Mouse (Mus musculus): ENCODE results near the gene Acox3. TPM values are rescaled to one million over a fixed set of nuclear protein-coding genes. Genes with fewer than 3 reads are reported as not detected.

Gene Acox3
- polyA plus RNA-seq, 1 experiment, result 30.5 TPM

DNA sequence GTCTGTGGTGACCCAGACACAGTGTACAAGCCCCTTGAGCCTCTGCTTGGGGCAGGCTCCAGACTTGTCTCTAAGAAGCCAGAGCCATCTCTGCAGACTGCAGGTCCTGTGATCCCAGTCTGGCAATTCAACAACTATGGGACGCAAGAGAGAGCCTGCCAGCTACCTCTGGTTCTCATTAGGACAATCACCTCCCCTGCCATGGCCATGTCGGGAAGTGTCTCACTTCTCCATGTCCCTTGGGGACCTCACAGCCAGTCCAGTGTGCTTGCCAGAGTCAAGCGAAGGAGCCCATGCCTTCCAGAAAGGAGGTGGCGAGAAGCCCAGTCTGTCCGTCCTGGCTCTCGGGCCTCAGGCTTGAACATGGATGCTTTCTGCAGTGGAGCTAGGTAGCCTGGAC, 50.0 kb downstream of the Acox3 start:
- TF ChIP-seq POLR2A (IDR thresholded peaks at IDR 0.05; ENCODE audit: extremely low read depth, insufficient read depth, low read length) (no peak), CTCF (IDR thresholded peaks at IDR 0.05; ENCODE audit: extremely low read depth, insufficient read depth, low read length) (no peak)
- no peak overlapping the region for H3K27ac ChIP-seq (ENCODE audit: insufficient read depth, low read length)
- no peaks in the 10 kb centered on the region for H3K4me1 ChIP-seq (ENCODE audit: control insufficient read depth, insufficient read depth, low read length)
- no peak overlapping the region for H3K4me3 ChIP-seq (ENCODE audit: insufficient read depth, low read length)

DNA sequence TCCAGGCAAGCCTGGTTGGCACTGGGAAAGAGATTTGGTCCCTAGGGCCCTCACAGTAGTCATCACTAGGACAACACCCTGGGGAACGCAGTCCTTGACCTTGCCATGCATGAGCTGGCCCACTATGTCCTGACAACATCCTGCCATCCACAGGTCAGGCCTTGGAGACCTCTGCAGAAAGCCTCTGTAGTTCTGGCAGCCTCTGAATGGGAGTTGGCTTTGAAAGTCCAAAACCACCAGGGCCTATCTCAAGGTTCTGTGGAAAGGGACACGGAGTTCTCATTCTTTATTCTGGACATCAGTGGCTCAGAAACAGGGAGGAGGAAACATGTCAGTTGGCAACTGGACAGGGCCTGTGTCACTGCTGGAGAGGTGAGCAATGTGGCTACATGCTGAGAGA, 53.2 kb downstream of the Acox3 start:
- Histone ChIP-seq H3K4me3 (ENCODE audit: insufficient read depth, low read length) (no peak overlapping the region), H3K27ac (ENCODE audit: insufficient read depth, low read length) (no peak overlapping the region), H3K4me1 (ENCODE audit: control insufficient read depth, insufficient read depth, low read length) (no peaks in the 10 kb centered on the region)
- TF ChIP-seq POLR2A (IDR thresholded peaks at IDR 0.05; ENCODE audit: extremely low read depth, insufficient read depth, low read length), result no peak
- TF ChIP-seq CTCF (IDR thresholded peaks at IDR 0.05; ENCODE audit: extremely low read depth, insufficient read depth, low read length), result no peak

DNA sequence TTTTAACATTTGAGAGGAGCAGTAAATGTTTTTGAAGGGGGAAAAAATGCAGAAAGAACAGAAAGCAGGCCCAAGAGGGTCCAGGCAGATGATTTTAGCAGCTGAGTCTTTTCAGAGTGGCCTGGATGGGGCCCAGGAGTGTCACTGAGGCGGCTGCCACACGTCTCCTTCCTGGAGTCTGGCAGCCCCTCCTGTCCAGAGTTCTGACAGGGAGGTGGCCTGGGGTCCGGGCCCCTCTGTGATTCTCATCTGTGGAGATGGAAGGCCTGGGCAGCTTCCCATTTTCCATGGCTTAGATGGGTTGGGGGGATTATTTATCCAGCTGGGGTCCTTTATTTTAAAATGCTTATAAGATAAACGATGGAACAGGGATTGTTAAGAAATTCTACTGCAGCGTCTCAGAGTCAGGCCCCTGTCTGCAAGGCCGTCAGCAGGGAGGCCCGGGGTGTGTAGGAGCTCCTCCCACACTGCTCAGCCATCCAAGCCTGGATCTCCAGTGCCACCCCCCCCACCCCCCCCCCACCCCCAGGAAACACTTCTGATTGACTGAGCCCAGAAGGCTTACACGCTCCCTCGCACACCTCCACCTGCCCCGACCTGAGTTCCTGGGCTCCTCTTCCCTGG, 59.2 kb downstream of the Acox3 start:
- H3K4me3 ChIP-seq (ENCODE audit: insufficient read depth, low read length), result no peak overlapping the region
- H3K27ac ChIP-seq (ENCODE audit: insufficient read depth, low read length), result no peak overlapping the region
- no peak for TF ChIP-seq CTCF (IDR thresholded peaks at IDR 0.05; ENCODE audit: extremely low read depth, insufficient read depth, low read length)
- no peak for TF ChIP-seq POLR2A (IDR thresholded peaks at IDR 0.05; ENCODE audit: extremely low read depth, insufficient read depth, low read length)
- H3K4me1 ChIP-seq (ENCODE audit: control insufficient read depth, insufficient read depth, low read length), result no peaks in the 10 kb centered on the region

DNA sequence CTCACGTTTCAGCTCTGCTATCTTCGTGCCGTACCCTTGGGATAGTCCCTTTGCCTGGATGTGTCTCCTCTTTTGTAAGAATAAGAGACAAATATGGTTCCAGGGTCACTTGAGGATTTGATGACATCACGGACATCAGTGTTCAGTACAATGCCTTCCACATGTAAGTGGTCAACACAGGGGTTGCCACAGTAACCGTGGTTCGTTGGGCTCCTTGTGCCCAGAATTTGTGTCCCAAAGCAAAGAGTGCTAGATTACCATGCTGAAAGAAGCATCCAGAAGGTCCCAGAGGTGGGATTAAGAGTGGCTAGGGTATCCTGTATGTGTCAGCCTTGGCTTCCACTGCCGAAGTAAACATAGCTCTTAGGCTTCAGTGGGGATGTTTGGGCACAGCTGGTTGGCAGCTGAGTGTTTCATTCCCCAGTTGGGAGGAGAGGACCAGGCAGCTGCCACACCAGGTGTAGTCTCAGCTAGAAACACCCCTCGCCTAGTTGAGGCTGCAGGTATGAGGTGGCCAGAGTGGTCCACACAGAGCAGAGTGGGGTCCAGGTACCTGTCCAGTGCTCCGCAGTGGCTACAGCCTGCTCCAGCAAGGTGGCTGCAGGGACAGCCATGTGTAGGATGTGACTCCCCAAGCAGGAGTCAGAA, 60.7 kb downstream of the Acox3 start:
- Histone ChIP-seq H3K27ac (ENCODE audit: insufficient read depth, low read length) (no peak overlapping the region), H3K4me3 (ENCODE audit: insufficient read depth, low read length) (no peak overlapping the region), H3K4me1 (ENCODE audit: control insufficient read depth, insufficient read depth, low read length) (no peaks in the 10 kb centered on the region)
- TF ChIP-seq CTCF (IDR thresholded peaks at IDR 0.05; ENCODE audit: extremely low read depth, insufficient read depth, low read length) (no peak), POLR2A (IDR thresholded peaks at IDR 0.05; ENCODE audit: extremely low read depth, insufficient read depth, low read length) (no peak)

DNA sequence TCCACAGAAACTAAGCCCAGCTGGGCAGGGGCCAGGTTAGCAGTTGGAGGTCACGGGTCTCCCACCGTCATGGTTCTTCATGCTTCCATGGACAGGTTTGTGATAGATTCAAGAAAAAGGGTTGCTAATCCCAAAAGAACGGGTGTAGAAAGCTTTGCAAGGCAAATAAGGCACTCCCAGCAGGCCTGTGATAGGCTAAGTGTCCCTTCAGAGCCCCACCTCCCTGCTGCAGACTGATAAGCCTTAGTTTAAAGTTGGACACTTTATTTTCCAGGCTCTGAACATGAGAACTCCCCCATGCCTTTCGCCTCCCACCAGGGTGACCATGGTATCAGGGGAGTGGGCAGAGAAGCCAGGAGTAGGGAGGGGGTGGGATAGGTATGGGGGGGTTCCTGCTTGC, 61.2 kb downstream of the Acox3 start:
- Histone ChIP-seq H3K4me3 (ENCODE audit: insufficient read depth, low read length) (no peak overlapping the region), H3K4me1 (ENCODE audit: control insufficient read depth, insufficient read depth, low read length) (no peaks in the 10 kb centered on the region), H3K27ac (ENCODE audit: insufficient read depth, low read length) (no peak overlapping the region)
- TF ChIP-seq CTCF (IDR thresholded peaks at IDR 0.05; ENCODE audit: extremely low read depth, insufficient read depth, low read length), result no peak
- no peak for TF ChIP-seq POLR2A (IDR thresholded peaks at IDR 0.05; ENCODE audit: extremely low read depth, insufficient read depth, low read length)

DNA sequence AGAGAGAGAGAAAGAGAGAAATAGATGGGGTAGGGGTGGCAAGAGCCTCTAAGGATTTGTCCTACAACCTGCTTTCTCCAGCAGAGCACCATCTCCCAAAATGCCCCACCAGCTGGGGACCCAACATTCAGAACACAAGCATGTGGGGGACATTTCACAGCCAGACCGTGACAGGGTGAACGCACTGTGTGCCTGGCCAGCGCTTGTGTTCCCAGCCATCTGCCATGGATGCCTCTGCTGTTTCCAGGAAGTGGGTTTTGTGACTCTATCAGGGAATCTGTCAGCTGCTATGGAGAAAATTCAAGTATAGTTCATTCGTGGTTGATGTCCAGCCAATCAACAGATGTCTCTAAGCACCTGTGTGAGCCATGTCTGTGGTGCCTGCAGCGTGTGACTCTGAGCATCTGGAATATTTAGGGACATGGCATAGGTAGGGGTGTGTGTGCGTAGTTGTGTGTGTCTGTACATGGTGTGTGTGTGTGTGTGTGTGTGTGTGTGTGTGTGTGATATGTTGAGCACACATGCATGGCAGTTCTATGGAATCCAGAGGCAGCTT, 63.2 kb downstream of the Acox3 start:
- TF ChIP-seq CTCF (IDR thresholded peaks at IDR 0.05; ENCODE audit: extremely low read depth, insufficient read depth, low read length), result no peak
- Histone ChIP-seq H3K4me1 (ENCODE audit: control insufficient read depth, insufficient read depth, low read length) (no peaks in the 10 kb centered on the region), H3K4me3 (ENCODE audit: insufficient read depth, low read length) (no peak overlapping the region), H3K27ac (ENCODE audit: insufficient read depth, low read length) (no peak overlapping the region)

DNA sequence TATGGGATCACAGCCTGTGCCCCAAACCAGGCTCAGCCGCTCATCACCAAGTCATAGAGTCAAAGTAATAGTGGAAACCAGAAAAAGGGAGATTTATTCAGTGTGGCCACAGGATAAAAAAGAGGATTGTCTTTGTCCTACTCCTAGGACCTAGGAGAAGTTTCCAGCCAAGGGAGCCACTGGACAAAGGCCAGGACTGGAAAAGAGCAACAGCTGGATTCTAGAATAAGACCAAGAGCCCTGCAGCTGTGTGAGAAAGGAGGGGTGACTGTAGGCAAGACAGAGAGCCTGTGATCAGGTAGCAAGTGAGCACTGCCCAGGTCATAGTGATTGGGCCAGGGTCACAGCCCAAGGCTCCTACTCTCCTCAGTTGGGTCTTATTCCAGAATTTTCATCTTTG, 64.1 kb downstream of the Acox3 start:
- TF ChIP-seq POLR2A (IDR thresholded peaks at IDR 0.05; ENCODE audit: extremely low read depth, insufficient read depth, low read length) (no peak), CTCF (IDR thresholded peaks at IDR 0.05; ENCODE audit: extremely low read depth, insufficient read depth, low read length) (no peak)
- Histone ChIP-seq H3K4me1 (ENCODE audit: control insufficient read depth, insufficient read depth, low read length) (no peaks in the 10 kb centered on the region), H3K4me3 (ENCODE audit: insufficient read depth, low read length) (no peak overlapping the region), H3K27ac (ENCODE audit: insufficient read depth, low read length) (no peak overlapping the region)

DNA sequence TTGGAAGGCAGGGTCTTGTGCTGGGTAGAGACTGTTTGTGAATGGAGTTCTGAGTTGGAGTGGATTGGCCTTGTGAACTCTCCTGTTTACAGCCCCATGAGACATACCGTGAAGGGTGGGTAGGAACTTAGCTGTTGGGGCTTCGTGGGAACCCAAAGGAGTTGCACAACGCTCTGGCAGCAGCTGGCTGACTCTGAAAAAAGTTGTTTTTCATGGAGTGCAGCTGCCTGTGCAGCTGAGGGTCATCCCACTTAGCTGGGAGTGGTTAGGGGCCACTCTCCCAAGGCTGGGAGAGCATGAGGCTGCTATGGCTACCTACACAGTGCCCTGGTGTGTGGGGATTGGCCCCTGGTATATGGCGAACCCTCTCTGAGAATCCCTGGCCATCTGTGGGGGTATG, 64.7 kb downstream of the Acox3 start:
- no peak for TF ChIP-seq POLR2A (IDR thresholded peaks at IDR 0.05; ENCODE audit: extremely low read depth, insufficient read depth, low read length)
- TF ChIP-seq CTCF (IDR thresholded peaks at IDR 0.05; ENCODE audit: extremely low read depth, insufficient read depth, low read length), result no peak
- no peak overlapping the region for H3K27ac ChIP-seq (ENCODE audit: insufficient read depth, low read length)
- no peaks in the 10 kb centered on the region for H3K4me1 ChIP-seq (ENCODE audit: control insufficient read depth, insufficient read depth, low read length)
- no peak overlapping the region for H3K4me3 ChIP-seq (ENCODE audit: insufficient read depth, low read length)

DNA sequence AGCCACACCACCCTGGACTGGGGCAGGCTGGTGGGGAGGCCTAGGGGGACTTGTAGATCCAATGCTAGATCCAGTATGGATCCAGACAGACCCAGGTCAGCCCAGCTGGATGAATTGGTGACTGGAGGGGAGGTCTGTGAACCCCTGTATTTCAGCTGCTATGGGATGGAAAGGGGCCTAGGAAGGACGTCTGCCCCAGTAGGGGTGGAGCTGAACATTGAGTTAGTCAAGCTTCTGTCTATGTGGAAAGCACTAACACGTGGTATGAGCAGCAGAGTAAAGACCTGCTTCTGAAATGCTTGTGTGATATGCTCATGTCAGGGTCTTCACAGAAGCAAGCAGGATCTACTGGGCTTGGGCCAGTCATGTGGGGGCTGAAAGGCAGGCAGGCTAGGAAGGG, 65.4 kb downstream of the Acox3 start:
- H3K4me1 ChIP-seq (ENCODE audit: control insufficient read depth, insufficient read depth, low read length), result no peaks in the 10 kb centered on the region
- H3K27ac ChIP-seq (ENCODE audit: insufficient read depth, low read length), result no peak overlapping the region
- TF ChIP-seq POLR2A (IDR thresholded peaks at IDR 0.05; ENCODE audit: extremely low read depth, insufficient read depth, low read length) (no peak), CTCF (IDR thresholded peaks at IDR 0.05; ENCODE audit: extremely low read depth, insufficient read depth, low read length) (no peak)
- H3K4me3 ChIP-seq (ENCODE audit: insufficient read depth, low read length), result no peak overlapping the region

DNA sequence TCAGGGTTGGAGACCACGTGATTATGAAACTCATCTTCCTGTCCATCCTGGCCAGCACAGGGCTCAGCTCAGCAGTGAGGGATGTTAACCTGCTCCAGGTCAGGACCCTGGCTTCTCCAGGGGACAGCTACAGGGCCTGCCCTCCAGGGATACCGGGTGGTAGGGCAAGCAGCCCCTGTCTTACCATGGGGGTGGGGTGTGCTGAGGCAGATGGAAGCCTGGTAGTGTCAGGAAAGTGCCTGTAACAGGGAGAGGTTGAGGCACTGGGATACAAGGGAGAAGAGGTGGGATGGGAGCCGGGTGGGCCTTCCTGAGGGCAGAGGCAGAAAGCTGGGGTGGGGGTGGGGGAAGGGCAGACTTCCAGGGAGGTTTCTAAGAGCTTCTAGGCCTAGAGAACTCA, 69.5 kb downstream of the Acox3 start:
- Histone ChIP-seq H3K27ac (ENCODE audit: insufficient read depth, low read length) (no peak overlapping the region), H3K4me3 (ENCODE audit: insufficient read depth, low read length) (no peak overlapping the region), H3K4me1 (ENCODE audit: control insufficient read depth, insufficient read depth, low read length) (no peaks in the 10 kb centered on the region)
- TF ChIP-seq POLR2A (IDR thresholded peaks at IDR 0.05; ENCODE audit: extremely low read depth, insufficient read depth, low read length), result no peak
